Mouse (Mus musculus): ENCODE data around the gene Rbms3. TPM values are rescaled to one million over a fixed set of nuclear protein-coding genes. Genes with fewer than 3 reads are reported as not detected.

Gene Rbms3
- polyA plus RNA-seq, 1 experiment from 2014 or later, result 38.3 TPM

- Histone ChIP-seq H3K36me3 (ENCODE audit: control insufficient read depth, insufficient read depth) (0 out of 2 replicates have a peak, but pooled peaks cover 3% of the 10 kb centered on the region), H3K27ac (ENCODE audit: low read length) (no peak overlapping the region), H3K4me3 (ENCODE audit: low read length) (no peak overlapping the region), H3K9me3 (replicated peaks; ENCODE audit: control insufficient read depth, low read length) (no peaks in the 10 kb centered on the region; the same call in 1 of the 2 replicates), H3K4me1 (ENCODE audit: control insufficient read depth, insufficient read depth, low read length) (no peaks in the 10 kb centered on the region), H3K4me2 (ENCODE audit: low read depth, low read length) (no peak overlapping the region), H3K9ac (ENCODE audit: low read length) (no peak overlapping the region), H3K27me3 (ENCODE audit: control insufficient read depth, insufficient read depth, low read length) (no peaks in the 10 kb centered on the region)
- no peak for ATAC-seq (replicated peaks; ENCODE audit: extremely low read depth, insufficient read depth, low FRiP score)
- WGBS, result 90% methylated on average over 6 of the region's 6 CpGs
Observed at GRCm38 (mm10) chr9:117088309-117088708, 541.4 kb downstream of the Rbms3 start.

DNA sequence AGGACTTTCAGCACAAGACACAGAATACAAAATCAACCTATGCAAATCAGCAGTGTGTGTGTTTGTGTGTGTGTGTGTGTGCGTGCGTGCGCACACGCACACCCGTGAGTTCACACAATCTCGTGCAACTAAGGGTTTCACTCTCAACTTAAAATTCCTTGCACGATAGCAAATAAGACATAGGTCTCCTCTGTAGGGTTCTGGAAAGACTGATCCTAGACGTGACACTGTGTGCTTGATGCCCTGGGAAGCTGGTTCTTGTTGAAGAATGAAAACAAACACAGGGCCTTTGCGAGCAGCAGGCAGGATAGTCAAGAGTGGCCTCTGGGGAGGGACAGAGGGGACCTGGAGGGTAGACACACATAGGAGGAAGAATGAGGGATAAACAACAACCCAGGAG, 544.0 kb downstream of the Rbms3 start:
- WGBS, result 86% methylated on average over 9 of the region's 9 CpGs
- 0 out of 2 replicates have a peak, but pooled peaks cover 3% of the 10 kb centered on the region for H3K36me3 ChIP-seq (ENCODE audit: control insufficient read depth, insufficient read depth)
- H3K4me1 ChIP-seq (ENCODE audit: control insufficient read depth, insufficient read depth, low read length), result no peaks in the 10 kb centered on the region
- H3K27ac ChIP-seq (ENCODE audit: low read length), result no peak overlapping the region
- no peak overlapping the region for H3K9ac ChIP-seq (ENCODE audit: low read length)
- ATAC-seq (replicated peaks; ENCODE audit: extremely low read depth, insufficient read depth, low FRiP score), result no peak
- H3K4me2 ChIP-seq (ENCODE audit: low read depth, low read length), result no peak overlapping the region
- H3K27me3 ChIP-seq (ENCODE audit: control insufficient read depth, insufficient read depth, low read length), result no peaks in the 10 kb centered on the region
- no peaks in the 10 kb centered on the region; the same call in 1 of the 2 replicates for H3K9me3 ChIP-seq (replicated peaks; ENCODE audit: control insufficient read depth, low read length)
- no peak overlapping the region for H3K4me3 ChIP-seq (ENCODE audit: low read length)

DNA sequence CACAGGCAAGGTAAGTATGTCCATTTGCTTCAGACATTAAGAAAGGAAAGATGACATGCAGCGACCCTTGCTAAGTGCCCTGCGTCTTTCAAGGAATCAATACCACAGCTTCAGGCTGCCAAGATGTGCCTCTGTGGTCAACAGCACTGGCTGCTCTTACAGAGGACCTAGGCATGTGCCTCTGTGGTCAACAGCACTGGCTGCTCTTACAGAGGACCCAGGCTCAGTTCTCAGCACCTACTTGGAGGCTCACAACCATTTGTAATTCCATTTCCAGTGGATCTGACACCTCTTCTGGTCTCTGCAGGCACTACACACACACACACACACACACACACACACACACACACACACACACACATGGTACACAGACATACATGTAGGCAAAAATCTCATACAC, 545.2 kb downstream of the Rbms3 start:
- WGBS, result 96% methylated on average over 2 of the region's 2 CpGs
- no peak overlapping the region for H3K27ac ChIP-seq (ENCODE audit: low read length)
- no peak for ATAC-seq (replicated peaks; ENCODE audit: extremely low read depth, insufficient read depth, low FRiP score)
- H3K4me3 ChIP-seq (ENCODE audit: low read length), result no peak overlapping the region
- no peak overlapping the region for H3K9ac ChIP-seq (ENCODE audit: low read length)
- no peak overlapping the region for H3K4me2 ChIP-seq (ENCODE audit: low read depth, low read length)
- H3K9me3 ChIP-seq (replicated peaks; ENCODE audit: control insufficient read depth, low read length), result no peaks in the 10 kb centered on the region; the same call in 1 of the 2 replicates
- H3K4me1 ChIP-seq (ENCODE audit: control insufficient read depth, insufficient read depth, low read length), result no peaks in the 10 kb centered on the region
- peaks cover 5% of the 10 kb centered on the region; the same call in 1 of the 2 replicates for H3K36me3 ChIP-seq (ENCODE audit: control insufficient read depth, insufficient read depth)
- H3K27me3 ChIP-seq (ENCODE audit: control insufficient read depth, insufficient read depth, low read length), result no peaks in the 10 kb centered on the region

- H3K27ac ChIP-seq (ENCODE audit: low read length), result no peak overlapping the region
Observed at GRCm38 (mm10) chr9:117079471-117079870, 550.2 kb downstream of the Rbms3 start.

GRCm38 (mm10) chr9:117077548-117077947, 552.2 kb downstream of the Rbms3 start:
- Histone ChIP-seq H3K4me1 (ENCODE audit: control insufficient read depth, insufficient read depth, low read length) (peaks cover 2% of the 10 kb centered on the region; the same call in 1 of the 2 replicates), H3K36me3 (ENCODE audit: control insufficient read depth, insufficient read depth) (peaks cover 2% of the 10 kb centered on the region; the same call in 1 of the 2 replicates), H3K27me3 (ENCODE audit: control insufficient read depth, insufficient read depth, low read length) (no peaks in the 10 kb centered on the region), H3K27ac (ENCODE audit: low read length) (no peak overlapping the region), H3K9ac (ENCODE audit: low read length) (no peak overlapping the region), H3K9me3 (replicated peaks; ENCODE audit: control insufficient read depth, low read length) (no peaks in the 10 kb centered on the region), H3K4me3 (ENCODE audit: low read length) (no peak overlapping the region), H3K4me2 (ENCODE audit: low read depth, low read length) (no peak overlapping the region)
- WGBS, result 53% methylated on average over 7 of the region's 7 CpGs
- no peak for ATAC-seq (replicated peaks; ENCODE audit: extremely low read depth, insufficient read depth, low FRiP score)

More at GRCm38 (mm10) chr9:117079471-117079870, 550.2 kb downstream of the Rbms3 start:
- H3K36me3 ChIP-seq (ENCODE audit: control insufficient read depth, insufficient read depth), result peaks cover 2% of the 10 kb centered on the region; the same call in 1 of the 2 replicates
- H3K4me3 ChIP-seq (ENCODE audit: low read length), result no peak overlapping the region
- H3K4me1 ChIP-seq (ENCODE audit: control insufficient read depth, insufficient read depth, low read length), result no peaks in the 10 kb centered on the region
- WGBS, result 70% methylated on average over 8 of the region's 8 CpGs
- no peaks in the 10 kb centered on the region for H3K27me3 ChIP-seq (ENCODE audit: control insufficient read depth, insufficient read depth, low read length)
- no peak overlapping the region for H3K9ac ChIP-seq (ENCODE audit: low read length)
- no peak for ATAC-seq (replicated peaks; ENCODE audit: extremely low read depth, insufficient read depth, low FRiP score)
- H3K9me3 ChIP-seq (replicated peaks; ENCODE audit: control insufficient read depth, low read length), result no peaks in the 10 kb centered on the region; the same call in 1 of the 2 replicates
- no peak overlapping the region for H3K4me2 ChIP-seq (ENCODE audit: low read depth, low read length)

- WGBS, result 52% methylated on average over 8 of the region's 8 CpGs
- Histone ChIP-seq H3K9me3 (replicated peaks; ENCODE audit: control insufficient read depth, low read length) (no peaks in the 10 kb centered on the region), H3K27ac (ENCODE audit: low read length) (no peak overlapping the region), H3K36me3 (ENCODE audit: control insufficient read depth, insufficient read depth) (peaks cover 2% of the 10 kb centered on the region; the same call in 1 of the 2 replicates), H3K4me1 (ENCODE audit: control insufficient read depth, insufficient read depth, low read length) (peaks cover 5% of the 10 kb centered on the region; the same call in 1 of the 2 replicates), H3K4me2 (ENCODE audit: low read depth, low read length) (no peak overlapping the region), H3K4me3 (ENCODE audit: low read length) (no peak overlapping the region), H3K9ac (ENCODE audit: low read length) (no peak overlapping the region), H3K27me3 (ENCODE audit: control insufficient read depth, insufficient read depth, low read length) (no peaks in the 10 kb centered on the region)
- ATAC-seq (replicated peaks; ENCODE audit: extremely low read depth, insufficient read depth, low FRiP score), result no peak
Observed at GRCm38 (mm10) chr9:117076785-117077184, 552.9 kb downstream of the Rbms3 start.

GRCm38 (mm10) chr9:117072433-117073099, 557.1 kb downstream of the Rbms3 start:
- no peak for ATAC-seq (replicated peaks; ENCODE audit: extremely low read depth, insufficient read depth, low FRiP score)
- H3K27me3 ChIP-seq (ENCODE audit: control insufficient read depth, insufficient read depth, low read length), result no peaks in the 10 kb centered on the region
- peaks cover 5% of the 10 kb centered on the region; the same call in 1 of the 2 replicates for H3K4me1 ChIP-seq (ENCODE audit: control insufficient read depth, insufficient read depth, low read length)
- no peak overlapping the region for H3K4me2 ChIP-seq (ENCODE audit: low read depth, low read length)
- no peak overlapping the region for H3K4me3 ChIP-seq (ENCODE audit: low read length)
- no peak overlapping the region for H3K27ac ChIP-seq (ENCODE audit: low read length)
- no peak overlapping the region for H3K9ac ChIP-seq (ENCODE audit: low read length)
- H3K9me3 ChIP-seq (replicated peaks; ENCODE audit: control insufficient read depth, low read length), result no peaks in the 10 kb centered on the region
- WGBS, result 37% methylated on average over 2 of the region's 2 CpGs
- H3K36me3 ChIP-seq (ENCODE audit: control insufficient read depth, insufficient read depth), result no peaks in the 10 kb centered on the region

DNA sequence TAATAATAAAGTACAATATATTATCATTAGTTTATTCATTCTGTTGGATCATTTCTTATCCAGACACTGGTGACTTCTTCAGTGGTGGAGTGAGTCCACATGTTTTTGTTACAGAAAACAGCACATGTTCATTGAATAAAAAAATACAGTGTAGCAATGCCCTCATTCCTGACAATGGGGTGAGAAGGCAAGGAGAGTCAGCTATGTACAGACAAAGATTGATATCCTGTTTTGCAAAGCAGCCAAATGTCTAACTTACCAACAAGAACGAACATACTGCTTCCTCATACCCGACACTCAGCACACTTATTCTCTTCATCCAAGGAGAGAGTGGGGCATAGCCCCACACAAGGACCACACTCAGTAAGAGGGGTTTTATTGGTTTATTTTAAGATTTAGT, 559.1 kb downstream of the Rbms3 start:
- Histone ChIP-seq H3K4me1 (ENCODE audit: control insufficient read depth, insufficient read depth, low read length) (peaks cover 5% of the 10 kb centered on the region; the same call in 1 of the 2 replicates), H3K27ac (ENCODE audit: low read length) (no peak overlapping the region), H3K9me3 (replicated peaks; ENCODE audit: control insufficient read depth, low read length) (peaks cover 4% of the 10 kb centered on the region; the same call in 1 of the 2 replicates), H3K4me2 (ENCODE audit: low read depth, low read length) (no peak overlapping the region), H3K27me3 (ENCODE audit: control insufficient read depth, insufficient read depth, low read length) (no peaks in the 10 kb centered on the region), H3K9ac (ENCODE audit: low read length) (no peak overlapping the region), H3K4me3 (ENCODE audit: low read length) (no peak overlapping the region), H3K36me3 (ENCODE audit: control insufficient read depth, insufficient read depth) (no peaks in the 10 kb centered on the region)
- no peak for ATAC-seq (replicated peaks; ENCODE audit: extremely low read depth, insufficient read depth, low FRiP score)
- WGBS, result 61% methylated on average over 2 of the region's 2 CpGs

DNA sequence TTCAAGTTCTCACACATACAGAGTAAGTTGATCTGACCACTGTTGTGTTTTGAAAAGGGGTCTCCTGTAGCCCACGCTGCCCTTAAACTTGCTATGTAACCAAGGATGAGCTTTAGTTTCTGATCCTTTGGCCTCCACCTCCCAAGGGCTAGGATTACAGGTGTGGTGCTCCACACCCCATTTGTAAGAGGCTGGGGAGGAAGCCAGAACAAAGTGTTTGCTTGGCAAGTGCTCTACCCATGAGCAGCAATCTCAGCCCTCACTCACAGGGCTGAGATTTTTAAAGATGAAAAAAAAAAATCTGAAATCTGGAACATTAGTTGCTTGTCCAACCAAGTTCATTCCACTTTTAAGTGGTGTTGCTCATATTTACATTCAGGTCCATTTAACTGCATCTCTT, 560.5 kb downstream of the Rbms3 start:
- H3K27me3 ChIP-seq (ENCODE audit: control insufficient read depth, insufficient read depth, low read length), result no peaks in the 10 kb centered on the region
- ATAC-seq (replicated peaks; ENCODE audit: extremely low read depth, insufficient read depth, low FRiP score), result no peak
- peaks cover 4% of the 10 kb centered on the region; the same call in 1 of the 2 replicates for H3K9me3 ChIP-seq (replicated peaks; ENCODE audit: control insufficient read depth, low read length)
- peaks cover 5% of the 10 kb centered on the region; the same call in 1 of the 2 replicates for H3K4me1 ChIP-seq (ENCODE audit: control insufficient read depth, insufficient read depth, low read length)
- WGBS, result 83% methylated on average over 1 of the region's 1 CpGs
- H3K27ac ChIP-seq (ENCODE audit: low read length), result no peak overlapping the region
- no peak overlapping the region for H3K4me2 ChIP-seq (ENCODE audit: low read depth, low read length)
- H3K36me3 ChIP-seq (ENCODE audit: control insufficient read depth, insufficient read depth), result no peaks in the 10 kb centered on the region
- H3K4me3 ChIP-seq (ENCODE audit: low read length), result no peak overlapping the region
- H3K9ac ChIP-seq (ENCODE audit: low read length), result no peak overlapping the region
